Mouse (Mus musculus): ENCODE data around the gene Nkain4. TPM values are rescaled to one million over a fixed set of nuclear protein-coding genes. Genes with fewer than 3 reads are reported as not detected.

The Nkain4 gene
- 1.1 TPM for polyA plus RNA-seq (2015; fragmentation: Illumina TruSeq; extraction: RNeasy Lipid Tissue Mini Kit (QIAGEN cat#74804); ENCODE audit: insufficient read depth, low replicate concordance)

GRCm38 (mm10) chr2:180954061-180955047, at the start of gene Nkain4:
TSS of gene Nkain4 (minus strand) at chr2:180954699.

GRCm38 (mm10) chr2:180986449-180986848, 31.9 kb upstream of the Nkain4 start, which contains the start of gene Col20a1:
TSS of gene Col20a1 (plus strand) at chr2:180986535.

GRCm38 (mm10) chr2:180967010-180967763, 12.7 kb upstream of the Nkain4 start, which contains the start of gene Arfgap1:
TSS of gene Arfgap1 (plus strand) at chr2:180967225.

GRCm38 (mm10) chr2:180928723-180929122, 25.8 kb downstream of the Nkain4 start, which contains the start of gene Birc7:
TSS of gene Birc7 (plus strand) at chr2:180929023.

GRCm38 (mm10) chr2:180920810-180921400, 33.6 kb downstream of the Nkain4 start, which contains the start of gene Ythdf1:
TSS of gene Ythdf1 (minus strand) at chr2:180920949.

Other genes with a start within 250 kb of the Nkain4 start
- gene Dido1, start 244.7 kb downstream of the Nkain4 start, polyA plus RNA-seq (2015; fragmentation: Illumina TruSeq; extraction: RNeasy Lipid Tissue Mini Kit (QIAGEN cat#74804); ENCODE audit: insufficient read depth, low replicate concordance) = 56.4 TPM
- 77.1 TPM for gene Gid8, start 244.6 kb downstream of the Nkain4 start, polyA plus RNA-seq (2015; fragmentation: Illumina TruSeq; extraction: RNeasy Lipid Tissue Mini Kit (QIAGEN cat#74804); ENCODE audit: insufficient read depth, low replicate concordance)
- 17.0 TPM for gene Slc17a9, start 229.4 kb downstream of the Nkain4 start, polyA plus RNA-seq (2015; fragmentation: Illumina TruSeq; extraction: RNeasy Lipid Tissue Mini Kit (QIAGEN cat#74804); ENCODE audit: insufficient read depth, low replicate concordance)
- gene Bhlhe23, start 177.8 kb downstream of the Nkain4 start, polyA plus RNA-seq (2015; fragmentation: Illumina TruSeq; extraction: RNeasy Lipid Tissue Mini Kit (QIAGEN cat#74804); ENCODE audit: insufficient read depth, low replicate concordance) = not detected
- gene Ythdf1, start 33.8 kb downstream of the Nkain4 start, polyA plus RNA-seq (2015; fragmentation: Illumina TruSeq; extraction: RNeasy Lipid Tissue Mini Kit (QIAGEN cat#74804); ENCODE audit: insufficient read depth, low replicate concordance) = 65.2 TPM
- not detected for gene Birc7, start 25.7 kb downstream of the Nkain4 start, polyA plus RNA-seq (2015; fragmentation: Illumina TruSeq; extraction: RNeasy Lipid Tissue Mini Kit (QIAGEN cat#74804); ENCODE audit: insufficient read depth, low replicate concordance)
- gene Arfgap1, start 12.5 kb upstream of the Nkain4 start, polyA plus RNA-seq (2015; fragmentation: Illumina TruSeq; extraction: RNeasy Lipid Tissue Mini Kit (QIAGEN cat#74804); ENCODE audit: insufficient read depth, low replicate concordance) = 29.3 TPM
- gene Col20a1, start 31.8 kb upstream of the Nkain4 start, polyA plus RNA-seq (2015; fragmentation: Illumina TruSeq; extraction: RNeasy Lipid Tissue Mini Kit (QIAGEN cat#74804); ENCODE audit: insufficient read depth, low replicate concordance) = 1.6 TPM
- gene Chrna4, start 88.8 kb upstream of the Nkain4 start, polyA plus RNA-seq (2015; fragmentation: Illumina TruSeq; extraction: RNeasy Lipid Tissue Mini Kit (QIAGEN cat#74804); ENCODE audit: insufficient read depth, low replicate concordance) = not detected
- gene Kcnq2, start 180.6 kb upstream of the Nkain4 start, polyA plus RNA-seq (2015; fragmentation: Illumina TruSeq; extraction: RNeasy Lipid Tissue Mini Kit (QIAGEN cat#74804); ENCODE audit: insufficient read depth, low replicate concordance) = not detected
- not detected for gene Eef1a2, start 202.3 kb upstream of the Nkain4 start, polyA plus RNA-seq (2015; fragmentation: Illumina TruSeq; extraction: RNeasy Lipid Tissue Mini Kit (QIAGEN cat#74804); ENCODE audit: insufficient read depth, low replicate concordance)
- 97.7 TPM for gene Ppdpf, start 232.5 kb upstream of the Nkain4 start, polyA plus RNA-seq (2015; fragmentation: Illumina TruSeq; extraction: RNeasy Lipid Tissue Mini Kit (QIAGEN cat#74804); ENCODE audit: insufficient read depth, low replicate concordance)
- gene Ptk6, start 248.1 kb upstream of the Nkain4 start, polyA plus RNA-seq (2015; fragmentation: Illumina TruSeq; extraction: RNeasy Lipid Tissue Mini Kit (QIAGEN cat#74804); ENCODE audit: insufficient read depth, low replicate concordance) = 0.48 TPM

Measured in spleen, adult 10 weeks (tissue).